Mouse (Mus musculus) cortical plate, adult 2 months (tissue): Measurements from ENCODE around the gene Cwc25.

ENCODE experiments used
- CTCF ChIP-seq: fragments of 200-500 bp; IDR thresholded peaks from 2 replicates; pipeline ENCODE4 v1.5.1; 2011; ENCODE audit warnings: mild to moderate bottlenecking, control low read depth, low read length; ENCODE audit not compliant: insufficient read depth; ENCODE audit errors: extremely low read depth
- POLR2A ChIP-seq: fragments of 200-500 bp; IDR thresholded peaks from 2 replicates; pipeline ENCODE4 v1.6.1; 2011; ENCODE audit warnings: mild to moderate bottlenecking, low read length, control low read depth; ENCODE audit not compliant: insufficient read depth; ENCODE audit errors: extremely low read depth

DNA sequence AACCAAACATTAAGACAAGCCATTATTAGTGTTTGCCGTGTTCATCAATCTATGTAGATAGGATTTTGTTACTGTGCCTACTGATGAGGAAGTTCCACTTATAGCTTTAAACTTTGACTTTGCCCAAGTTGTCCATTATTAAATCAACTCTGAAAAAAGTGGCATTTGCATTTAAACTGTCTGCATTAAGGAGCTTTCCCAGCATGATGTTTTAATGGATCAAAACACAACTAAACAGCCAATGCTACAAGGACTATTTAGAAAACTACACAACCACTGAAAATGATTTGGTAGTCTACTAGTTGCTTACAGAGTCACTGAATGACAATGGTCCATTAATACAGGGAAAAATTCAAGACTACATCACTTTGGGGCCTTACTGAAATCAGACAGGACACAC is 12.6 kb upstream of the Cwc25 start:
- TF ChIP-seq POLR2A (no peak), CTCF (no peak)
